Mouse (Mus musculus): ENCODE results near the gene Taf13. TPM values are rescaled to one million over a fixed set of nuclear protein-coding genes. Genes with fewer than 3 reads are reported as not detected.

Taf13 gene
- polyA plus RNA-seq, 1 experiment from 2014 or later = 35.6 TPM

Small RNA genes within 50 kb of the gene (microRNA-seq; reads per million reads assigned to microRNA genes)
- gene Gm22860 = not detected

Other genes with a start within 250 kb of the Taf13 start
- gene Mybphl, start 206.8 kb upstream of the Taf13 start, polyA plus RNA-seq (2015; fragmentation: Nextera tagmentation; extraction: Ambion mirVana) = 0.14 TPM in 1 of 2 replicates, not detected in the other
- 47.6 and 48.8 TPM in 2 replicates for gene Psrc1, start 187.9 kb upstream of the Taf13 start, polyA plus RNA-seq (2015; fragmentation: Nextera tagmentation; extraction: Ambion mirVana)
- gene Celsr2, start 156.1 kb upstream of the Taf13 start, polyA plus RNA-seq (2015; fragmentation: Nextera tagmentation; extraction: Ambion mirVana) = 21.7 and 22.1 TPM in 2 replicates
- gene Sars, start 126.5 kb upstream of the Taf13 start, polyA plus RNA-seq (2015; fragmentation: Nextera tagmentation; extraction: Ambion mirVana) = 134 and 142 TPM in 2 replicates
- gene 1700013F07Rik, start 37.5 kb upstream of the Taf13 start, polyA plus RNA-seq (2015; fragmentation: Nextera tagmentation; extraction: Ambion mirVana) = 0.37 and 0.41 TPM in 2 replicates
- gene 5330417C22Rik, start 35.2 kb upstream of the Taf13 start, polyA plus RNA-seq (2015; fragmentation: Nextera tagmentation; extraction: Ambion mirVana) = 1.4 TPM in 2 replicates
- 38.0 and 38.4 TPM in 2 replicates for gene Tmem167b, start 9.2 kb upstream of the Taf13 start, polyA plus RNA-seq (2015; fragmentation: Nextera tagmentation; extraction: Ambion mirVana)
- gene Wdr47, start 19.6 kb downstream of the Taf13 start, polyA plus RNA-seq (2015; fragmentation: Nextera tagmentation; extraction: Ambion mirVana) = 8.9 and 10.6 TPM in 2 replicates
- gene Clcc1, start 82.2 kb downstream of the Taf13 start, polyA plus RNA-seq (2015; fragmentation: Nextera tagmentation; extraction: Ambion mirVana) = 63.8 and 63.9 TPM in 2 replicates
- 38.4 and 51.5 TPM in 2 replicates for gene Gpsm2, start 150.6 kb downstream of the Taf13 start, polyA plus RNA-seq (2015; fragmentation: Nextera tagmentation; extraction: Ambion mirVana)
- 0.11 TPM in 1 of 2 replicates, not detected in the other for gene Aknad1, start 168.0 kb downstream of the Taf13 start, polyA plus RNA-seq (2015; fragmentation: Nextera tagmentation; extraction: Ambion mirVana)

All from kidney, embryonic 16.5 days (tissue).